Mouse (Mus musculus) neural tube, embryonic 14.5 days (tissue): ENCODE results near the gene Carmil2. TPM values are rescaled to one million over a fixed set of nuclear protein-coding genes. Genes with fewer than 3 reads are reported as not detected.

ENCODE experiments used
- ATAC-seq: fragments of 200-750 bp; cut with Nextera tagmentation; 2 replicates; pipeline ENCODE4 v1.8.0; 2017; ENCODE audit warnings: low read depth, mild to moderate bottlenecking, moderate TSS enrichment, moderate library complexity
- H3K27ac ChIP-seq: fragments of 300-500 bp; sonication (generic); 2 replicates; pipeline ENCODE4 v1.5.1; 2014; ENCODE audit warnings: low read depth, mild to moderate bottlenecking, control low read depth, low read length, moderate library complexity, mixed read lengths
- H3K27me3 ChIP-seq: fragments of 300-500 bp; sonication (generic); 2 replicates; pipeline ENCODE4 v1.6.1; 2014; ENCODE audit warnings: low read length; ENCODE audit not compliant: control insufficient read depth, insufficient read depth
- H3K36me3 ChIP-seq: fragments of 300-500 bp; sonication (generic); 2 replicates; pipeline ENCODE4 v1.6.1; 2014; ENCODE audit warnings: low read length, mixed read lengths; ENCODE audit not compliant: control insufficient read depth, insufficient read depth
- H3K4me1 ChIP-seq: fragments of 300-500 bp; sonication (generic); 2 replicates; pipeline ENCODE4 v1.6.1; 2014; ENCODE audit warnings: low read length; ENCODE audit not compliant: control insufficient read depth, insufficient read depth
- H3K4me2 ChIP-seq: fragments of 300-500 bp; sonication (generic); 2 replicates; pipeline ENCODE4 v1.6.1; 2014; ENCODE audit warnings: mild to moderate bottlenecking, low read depth, low read length, control low read depth
- H3K4me3 ChIP-seq: fragments of 300-500 bp; sonication (generic); 2 replicates; pipeline ENCODE4 v1.5.1; 2014; ENCODE audit warnings: low read depth, low read length, control low read depth, mixed read lengths
- H3K9ac ChIP-seq: fragments of 300-500 bp; sonication (generic); replicated peaks from 2 replicates; pipeline ENCODE4 v1.6.1; 2014; ENCODE audit warnings: low read depth, mild to moderate bottlenecking, control low read depth, low read length, mixed read lengths
- H3K9me3 ChIP-seq: fragments of 300-500 bp; sonication (generic); 2 replicates; pipeline ENCODE4 v1.6.1; 2016; ENCODE audit warnings: low read length; ENCODE audit not compliant: control insufficient read depth
- WGBS: fragments of 180-500 bp; shearing (Covaris S2); extraction: QIAGEN DNeasy Blood & Tissue Kit; methylation state at CpG from one replicate; pipeline ENCODE4 v1.1.7; 2014; 5-methylcytosine and 5-hydroxymethylcytosine counted together
- polyA plus RNA-seq: library from polyadenylated mRNA; unstranded; fragments of >200 nt; fragmentation: Nextera tagmentation; extraction: Ambion mirVana; gene quantifications from 2 replicates; pipeline ENCODE4 v1.2.1, GENCODE M21; 2014

The Carmil2 gene
- polyA plus RNA-seq, 1 experiment from 2014 or later = 22.3 TPM

GRCm38 (mm10) chr8:105692449-105693182, 6.5 kb downstream of the Carmil2 start:
- peaks cover 16% of the 10 kb centered on the region for H3K4me1 ChIP-seq
- no peak overlapping the region for H3K9ac ChIP-seq
- H3K36me3 ChIP-seq = peaks cover 12% of the 10 kb centered on the region
- H3K4me3 ChIP-seq = no peak overlapping the region
- 92% methylated on average over 11 of the region's 11 CpGs for WGBS
- ATAC-seq = no peak
- no peaks in the 10 kb centered on the region for H3K9me3 ChIP-seq
- H3K27ac ChIP-seq = no peak overlapping the region
- no peaks in the 10 kb centered on the region for H3K27me3 ChIP-seq
- no peak overlapping the region for H3K4me2 ChIP-seq

DNA sequence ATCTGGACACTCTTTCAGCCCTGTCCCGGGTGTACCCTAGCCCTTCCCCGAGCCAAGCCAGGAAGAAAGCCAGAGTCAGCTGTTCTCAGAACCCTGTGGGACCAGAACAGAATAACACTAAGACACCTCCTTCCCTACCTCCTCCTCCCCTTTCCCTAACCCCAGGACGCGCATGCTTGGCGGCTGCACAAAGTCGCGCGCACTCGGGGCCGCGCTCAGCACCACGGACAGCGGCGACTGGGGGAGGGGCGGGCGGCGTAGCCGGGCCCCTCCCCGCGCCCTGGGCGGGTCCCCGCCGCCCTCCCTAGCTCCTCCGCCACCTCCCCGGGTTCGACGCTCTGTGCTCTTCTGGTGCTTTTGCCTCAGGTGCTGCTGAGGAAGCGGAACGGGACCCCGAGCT, 7.6 kb downstream of the Carmil2 start:
- WGBS = 4% methylated on average over 18 of the region's 30 CpGs
- H3K4me3 ChIP-seq = peak overlapping the region; percentile 49
- H3K27ac ChIP-seq = peak overlapping the region; percentile 80
- H3K4me2 ChIP-seq = peak overlapping the region; percentile 64
- H3K9ac ChIP-seq = peak overlapping the region; percentile 62
- peak; percentile 81 for ATAC-seq
- H3K9me3 ChIP-seq = no peaks in the 10 kb centered on the region
- H3K4me1 ChIP-seq = peaks cover 16% of the 10 kb centered on the region
- no peaks in the 10 kb centered on the region for H3K27me3 ChIP-seq
- H3K36me3 ChIP-seq = peaks cover 22% of the 10 kb centered on the region

DNA sequence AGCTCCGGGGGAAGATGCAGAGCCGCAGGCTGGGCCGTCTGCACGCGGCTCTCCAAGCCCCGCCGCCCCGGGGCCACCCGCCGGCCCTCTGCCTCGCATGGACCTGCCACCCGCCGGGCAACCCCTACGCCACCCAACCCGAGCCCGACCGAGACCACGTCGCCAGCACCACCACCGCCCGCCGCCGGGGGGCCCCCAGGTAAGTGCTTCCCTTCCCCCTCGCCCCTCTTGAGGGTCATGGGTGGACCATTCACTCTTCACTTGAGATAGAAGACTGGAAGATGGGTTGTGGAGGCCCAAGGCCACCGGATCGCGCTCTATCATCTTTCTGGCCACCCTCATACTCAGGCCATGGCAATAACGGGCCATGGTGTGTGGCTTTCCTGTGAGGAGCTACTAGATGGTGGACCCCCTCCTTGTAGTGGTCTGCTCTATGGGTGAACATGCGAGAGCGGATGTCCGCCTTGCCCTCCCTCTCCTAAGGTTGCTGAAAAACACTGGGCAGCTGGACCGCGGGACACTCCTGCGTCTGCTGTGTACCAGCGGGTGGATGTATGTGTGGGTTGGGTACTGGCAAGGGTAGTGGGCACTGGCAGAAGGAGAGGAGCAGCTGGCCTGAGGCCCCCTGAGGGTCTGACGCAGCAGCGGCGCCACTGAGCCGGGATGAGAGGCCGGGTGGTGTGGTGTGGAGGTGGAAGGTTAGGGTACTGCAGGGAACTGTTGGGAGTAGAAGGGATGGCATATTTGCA, 8.2 kb downstream of the Carmil2 start:
- H3K27me3 ChIP-seq = no peaks in the 10 kb centered on the region
- peaks cover 24% of the 10 kb centered on the region for H3K36me3 ChIP-seq
- H3K27ac ChIP-seq = peak overlapping the region; percentile 80
- no peaks in the 10 kb centered on the region for H3K9me3 ChIP-seq
- 7% methylated on average over 38 of the region's 40 CpGs for WGBS
- ATAC-seq = peak; percentile 72
- peak overlapping the region; percentile 49 for H3K4me3 ChIP-seq
- peaks cover 16% of the 10 kb centered on the region for H3K4me1 ChIP-seq
- H3K4me2 ChIP-seq = peak overlapping the region; percentile 64
- peak overlapping the region; percentile 62 for H3K9ac ChIP-seq

DNA sequence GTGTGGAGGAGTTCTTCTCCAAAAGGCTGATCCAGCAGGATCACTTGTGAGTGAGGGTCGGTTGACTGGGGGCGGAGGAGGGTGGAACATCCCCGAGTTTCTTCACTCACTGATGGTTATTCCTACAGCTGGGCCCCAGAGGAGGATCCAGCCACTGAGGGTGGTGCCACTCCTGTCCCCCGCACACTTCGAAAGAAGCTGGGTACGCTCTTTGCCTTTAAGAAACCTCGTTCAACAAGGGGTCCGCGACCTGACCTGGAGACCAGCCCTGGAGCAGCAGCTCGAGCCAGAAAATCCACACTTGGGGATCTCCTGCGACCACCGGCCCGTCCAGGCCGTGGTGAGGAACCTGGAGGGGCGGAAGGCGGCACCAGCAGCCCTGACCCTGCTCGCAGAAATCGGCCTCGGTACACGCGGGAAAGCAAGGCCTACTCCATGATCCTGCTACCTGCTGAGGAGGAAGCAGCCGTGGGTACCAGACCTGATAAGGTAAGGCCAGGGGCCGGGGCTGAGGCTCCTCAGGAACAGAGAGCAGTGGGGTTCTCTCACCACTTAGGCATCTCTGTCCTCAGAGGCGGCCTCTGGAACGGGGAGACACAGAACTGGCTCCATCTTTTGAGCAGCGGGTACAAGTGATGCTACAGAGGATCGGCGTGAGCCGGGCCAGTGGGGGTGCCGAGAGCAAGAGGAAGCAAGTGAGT, 9.2 kb downstream of the Carmil2 start:
- no peaks in the 10 kb centered on the region for H3K9me3 ChIP-seq
- H3K4me1 ChIP-seq = peaks cover 21% of the 10 kb centered on the region
- H3K4me3 ChIP-seq = peak overlapping the region; percentile 49
- H3K9ac ChIP-seq = peak overlapping the region; percentile 62; the same call in 1 of the 2 replicates
- peak overlapping the region; percentile 80 for H3K27ac ChIP-seq
- peak overlapping the region; percentile 64 for H3K4me2 ChIP-seq
- peaks cover 24% of the 10 kb centered on the region for H3K36me3 ChIP-seq
- ATAC-seq = no peak
- H3K27me3 ChIP-seq = no peaks in the 10 kb centered on the region
- WGBS = 83% methylated on average over 30 of the region's 30 CpGs

GRCm38 (mm10) chr8:105697196-105697780, 11.2 kb downstream of the Carmil2 start:
- H3K4me3 ChIP-seq = no peak overlapping the region
- no peak for ATAC-seq
- 91% methylated on average over 17 of the region's 17 CpGs for WGBS
- H3K9me3 ChIP-seq = no peaks in the 10 kb centered on the region
- peaks cover 31% of the 10 kb centered on the region for H3K4me1 ChIP-seq
- H3K27ac ChIP-seq = no peak overlapping the region
- H3K4me2 ChIP-seq = no peak overlapping the region
- H3K27me3 ChIP-seq = no peaks in the 10 kb centered on the region
- peaks cover 24% of the 10 kb centered on the region for H3K36me3 ChIP-seq
- no peak overlapping the region for H3K9ac ChIP-seq

- 80% methylated on average over 5 of the region's 5 CpGs for WGBS
- Histone ChIP-seq H3K4me2 (no peak overlapping the region), H3K4me1 (peaks cover 33% of the 10 kb centered on the region), H3K4me3 (no peak overlapping the region), H3K36me3 (peaks cover 24% of the 10 kb centered on the region), H3K9me3 (no peaks in the 10 kb centered on the region), H3K27ac (no peak overlapping the region), H3K9ac (no peak overlapping the region), H3K27me3 (no peaks in the 10 kb centered on the region)
- no peak for ATAC-seq
Measured at GRCm38 (mm10) chr8:105698734-105699133, 12.7 kb downstream of the Carmil2 start.

DNA sequence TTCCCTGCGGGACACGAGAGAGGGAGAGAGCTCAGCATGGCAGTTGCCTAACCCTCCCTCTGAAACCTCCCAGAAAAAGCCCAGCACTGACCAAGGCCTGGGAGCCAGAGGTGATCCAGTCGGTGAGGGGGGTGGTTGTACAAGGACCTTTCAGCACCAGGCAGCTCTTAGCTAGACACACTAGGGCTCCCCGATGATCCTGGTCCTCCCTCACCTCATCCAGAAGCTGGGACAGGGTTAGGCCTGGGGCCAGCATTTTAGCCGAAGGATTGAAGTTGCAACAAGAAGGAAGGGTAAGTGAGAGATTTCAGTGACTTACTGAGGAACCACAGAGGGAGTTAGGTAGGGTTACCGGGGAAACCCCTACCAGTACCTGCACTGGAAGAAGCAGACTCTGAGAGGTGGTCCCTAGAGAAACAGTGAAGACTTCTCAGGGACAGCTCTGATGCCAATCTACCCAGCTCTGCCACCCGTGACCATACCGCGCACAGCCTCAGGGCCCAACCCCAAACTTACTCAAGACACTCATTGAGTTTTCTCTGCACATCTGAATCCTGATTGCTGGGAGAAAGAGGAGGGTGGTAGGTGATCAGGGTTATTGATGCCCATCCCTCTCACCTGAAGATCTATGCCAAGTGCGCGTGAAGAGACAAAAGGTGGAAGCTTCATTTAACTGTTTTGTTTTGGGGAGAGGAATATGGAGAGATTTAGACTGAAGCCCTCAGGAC, 13.6 kb downstream of the Carmil2 start:
- no peaks in the 10 kb centered on the region for H3K27me3 ChIP-seq
- no peaks in the 10 kb centered on the region for H3K9me3 ChIP-seq
- H3K4me2 ChIP-seq = peak overlapping the region; percentile 98; the same call in 1 of the 2 replicates
- no peak overlapping the region for H3K9ac ChIP-seq
- peak overlapping the region; percentile 51 for H3K4me3 ChIP-seq
- ATAC-seq = no peak
- peaks cover 28% of the 10 kb centered on the region for H3K4me1 ChIP-seq
- 92% methylated on average over 11 of the region's 11 CpGs for WGBS
- H3K27ac ChIP-seq = no peak overlapping the region
- peaks cover 24% of the 10 kb centered on the region for H3K36me3 ChIP-seq

DNA sequence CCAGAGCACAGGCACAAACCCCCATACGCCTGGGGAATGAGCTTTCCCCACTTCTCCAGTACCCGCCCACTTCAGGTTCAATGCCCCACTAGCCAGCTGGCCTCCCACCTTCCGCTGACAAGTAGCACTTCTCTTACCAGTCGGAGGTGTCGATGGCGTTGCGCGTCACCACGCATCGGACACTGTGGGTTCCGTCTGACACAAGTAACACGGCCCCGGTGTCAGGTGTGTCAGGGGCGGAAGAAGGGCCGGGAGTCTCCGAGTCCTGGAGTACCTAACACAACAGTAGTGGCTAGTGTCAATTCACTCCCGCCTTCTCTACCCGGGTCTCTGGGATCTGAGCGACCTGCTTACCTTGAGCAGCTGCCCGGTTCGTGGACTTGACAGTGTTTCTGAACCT, 14.5 kb downstream of the Carmil2 start:
- peaks cover 24% of the 10 kb centered on the region for H3K36me3 ChIP-seq
- no peaks in the 10 kb centered on the region for H3K9me3 ChIP-seq
- H3K4me1 ChIP-seq = peaks cover 18% of the 10 kb centered on the region
- peak overlapping the region; percentile 39 for H3K9ac ChIP-seq
- peak overlapping the region; percentile 98 for H3K4me2 ChIP-seq
- peak; percentile 55 for ATAC-seq
- no peaks in the 10 kb centered on the region for H3K27me3 ChIP-seq
- WGBS = under 1% methylated on average over 21 of the region's 21 CpGs
- peak overlapping the region; percentile 94 for H3K27ac ChIP-seq
- H3K4me3 ChIP-seq = peak overlapping the region; percentile 51
